Mouse (Mus musculus) neural tube, embryonic 11.5 days (tissue): ENCODE data around the gene Mutyh. TPM values are rescaled to one million over a fixed set of nuclear protein-coding genes. Genes with fewer than 3 reads are reported as not detected.
"Not testable (repeated sequence)": the region's sequence is repeated elsewhere in the genome, so short reads cannot be mapped to it uniquely, and the experiment has no call there.

Source experiments
- ATAC-seq: fragments of 200-750 bp; cut with Nextera tagmentation; 2 replicates; pipeline ENCODE4 v1.8.0; 2017; ENCODE audit warnings: moderate number of reproducible peaks, mild to moderate bottlenecking, moderate TSS enrichment, moderate library complexity; ENCODE audit not compliant: insufficient read depth, low FRiP score, low TSS enrichment
- DNase-seq: peaks from one replicate; pipeline ENCODE4 v3.0.0-alpha.2; 2015; ENCODE audit warnings: low spot score
- H3K27ac ChIP-seq: fragments of 300-500 bp; sonication (generic); 2 replicates; pipeline ENCODE4 v1.5.1; 2014; ENCODE audit warnings: low read depth, mild to moderate bottlenecking, low read length
- H3K27me3 ChIP-seq: fragments of 300-500 bp; sonication (generic); 2 replicates; pipeline ENCODE4 v1.6.1; 2014; ENCODE audit warnings: mild to moderate bottlenecking, low read length, mixed read lengths; ENCODE audit not compliant: control insufficient read depth, insufficient read depth
- H3K36me3 ChIP-seq: fragments of 300-500 bp; sonication (generic); 2 replicates; pipeline ENCODE4 v1.6.1; 2014; ENCODE audit warnings: mild to moderate bottlenecking, low read length, moderate library complexity, mixed read lengths; ENCODE audit not compliant: control insufficient read depth, insufficient read depth
- H3K4me1 ChIP-seq: fragments of 300-500 bp; sonication (generic); 2 replicates; pipeline ENCODE4 v1.6.1; 2014; ENCODE audit warnings: low read length, mixed read lengths; ENCODE audit not compliant: control insufficient read depth, insufficient read depth
- H3K4me2 ChIP-seq: fragments of 300-500 bp; sonication (generic); 2 replicates; pipeline ENCODE4 v1.6.1; 2014; ENCODE audit warnings: low read depth, mild to moderate bottlenecking, moderate library complexity
- H3K4me3 ChIP-seq: fragments of 300-500 bp; sonication (generic); 2 replicates; pipeline ENCODE4 v1.5.1; 2014; ENCODE audit warnings: low read depth, low read length
- H3K9ac ChIP-seq: fragments of 300-500 bp; sonication (generic); 2 replicates; pipeline ENCODE4 v1.6.1; 2014; ENCODE audit warnings: mild to moderate bottlenecking, low read length
- H3K9me3 ChIP-seq: fragments of 300-500 bp; sonication (generic); 2 replicates; pipeline ENCODE4 v1.6.1; 2016; ENCODE audit warnings: low read length; ENCODE audit not compliant: control insufficient read depth
- WGBS: fragments of 180-500 bp; shearing (Covaris S2); extraction: QIAGEN DNeasy Blood & Tissue Kit; methylation state at CpG from one replicate; pipeline ENCODE4 v1.1.7; 2014; 5-methylcytosine and 5-hydroxymethylcytosine counted together
- polyA plus RNA-seq: library from polyadenylated mRNA; unstranded; fragments of >200 nt; fragmentation: Nextera tagmentation; extraction: Ambion mirVana; gene quantifications from 2 replicates; pipeline ENCODE4 v1.2.1, GENCODE M21; 2014

Gene Mutyh
- polyA plus RNA-seq, 1 experiment from 2014 or later, result 17.4 TPM

- Histone ChIP-seq H3K9ac (peak overlapping the region; percentile 12; the same call in 1 of the 2 replicates), H3K36me3 (no peaks in the 10 kb centered on the region), H3K4me1 (peaks cover 8% of the 10 kb centered on the region; the same call in 1 of the 2 replicates), H3K27me3 (no peaks in the 10 kb centered on the region), H3K4me3 (no peak overlapping the region), H3K27ac (peak overlapping the region; percentile 75), H3K9me3 (no peaks in the 10 kb centered on the region), H3K4me2 (no peak overlapping the region)
- WGBS, result 11% methylated on average over 6 of the region's 6 CpGs
- DNase-seq (peak; percentile 74), ATAC-seq (peak; percentile 86)
Observed at GRCm38 (mm10) chr4:116830070-116830368, 22.5 kb downstream of the Mutyh start.

DNA sequence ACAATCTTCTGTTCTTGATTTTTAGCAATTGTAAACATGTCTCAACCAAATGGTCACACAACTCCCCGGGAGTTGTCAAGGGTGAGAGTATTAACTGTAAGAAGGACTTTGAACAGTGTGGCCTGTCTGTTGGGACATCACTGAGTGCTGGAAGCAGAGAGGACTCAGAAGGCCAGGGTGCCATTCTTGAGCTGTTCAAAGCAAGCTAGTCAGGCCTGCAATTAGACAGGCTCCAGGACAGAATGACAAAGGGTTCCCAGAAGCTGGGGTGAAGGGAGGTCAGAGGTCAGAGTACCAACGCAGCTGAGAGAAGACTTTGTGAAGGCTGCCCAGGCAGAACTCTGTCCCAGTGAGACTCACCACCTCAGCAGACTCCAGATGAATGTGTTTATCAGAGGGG lies 31.5 kb downstream of the Mutyh start:
- Histone ChIP-seq H3K4me1 (no peaks in the 10 kb centered on the region), H3K4me2 (no peak overlapping the region), H3K27ac (no peak overlapping the region), H3K4me3 (no peak overlapping the region), H3K27me3 (no peaks in the 10 kb centered on the region), H3K36me3 (no peaks in the 10 kb centered on the region), H3K9ac (no peak overlapping the region), H3K9me3 (no peaks in the 10 kb centered on the region)
- no peak for ATAC-seq
- no peak for DNase-seq
- 28% methylated on average over 2 of the region's 2 CpGs for WGBS

DNA sequence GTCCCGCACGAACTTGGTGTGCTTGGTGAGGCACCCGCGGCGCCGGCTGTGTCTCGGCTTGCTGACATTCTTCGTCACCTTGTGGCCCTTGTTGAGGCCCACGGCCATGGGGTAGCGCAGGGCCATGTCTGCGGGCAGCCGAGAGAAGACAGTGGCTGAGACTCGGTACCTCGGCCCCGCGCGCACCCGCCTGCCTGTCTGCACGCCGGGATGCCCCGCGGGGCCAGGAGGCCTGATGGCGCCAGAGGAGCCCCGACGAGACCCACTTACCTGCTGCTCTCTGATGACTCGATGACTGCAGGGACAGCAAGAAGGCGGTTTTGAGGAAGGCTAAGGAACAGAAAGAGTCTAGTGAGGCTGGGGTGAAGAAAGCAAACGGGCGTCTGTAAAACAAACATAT lies 32.6 kb downstream of the Mutyh start:
- not testable (repeated sequence) for DNase-seq, H3K4me1 ChIP-seq, H3K27ac ChIP-seq, H3K36me3 ChIP-seq, H3K9ac ChIP-seq, H3K9me3 ChIP-seq, H3K27me3 ChIP-seq, H3K4me3 ChIP-seq, H3K4me2 ChIP-seq, ATAC-seq
- WGBS, result 43% methylated on average over 20 of the region's 29 CpGs

DNA sequence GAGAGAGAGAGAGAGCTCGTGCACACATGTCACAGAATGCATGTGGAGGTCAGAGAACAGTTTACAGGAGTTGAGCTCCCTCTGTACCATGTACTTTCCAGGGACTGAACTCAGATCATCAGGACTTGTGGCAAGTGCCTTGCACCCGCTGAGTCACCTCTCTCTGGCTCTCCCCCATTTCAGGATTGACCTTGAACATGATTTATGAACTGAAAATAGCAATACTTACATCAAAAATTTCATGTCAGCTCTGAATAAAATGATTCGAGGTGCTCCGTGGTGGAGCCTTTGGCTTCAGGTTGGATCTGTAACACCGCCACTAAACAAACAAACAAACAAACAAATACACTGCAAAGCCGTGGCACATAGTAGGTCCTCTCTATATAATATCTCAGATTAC lies 33.3 kb downstream of the Mutyh start:
- DNase-seq (no peak), ATAC-seq (no peak)
- Histone ChIP-seq H3K27me3 (no peaks in the 10 kb centered on the region), H3K36me3 (no peaks in the 10 kb centered on the region), H3K27ac (no peak overlapping the region), H3K9me3 (no peaks in the 10 kb centered on the region), H3K9ac (no peak overlapping the region), H3K4me1 (no peaks in the 10 kb centered on the region), H3K4me3 (no peak overlapping the region), H3K4me2 (no peak overlapping the region)
- 85% methylated on average over 6 of the region's 6 CpGs for WGBS

- H3K4me2 ChIP-seq, result no peak overlapping the region
- no peaks in the 10 kb centered on the region for H3K27me3 ChIP-seq
- ATAC-seq (no peak), DNase-seq (no peak)
- 94% methylated on average over 3 of the region's 3 CpGs for WGBS
- H3K9me3 ChIP-seq, result no peaks in the 10 kb centered on the region
- no peak overlapping the region for H3K4me3 ChIP-seq
- no peak overlapping the region for H3K27ac ChIP-seq
- H3K9ac ChIP-seq, result no peak overlapping the region
- H3K4me1 ChIP-seq, result no peaks in the 10 kb centered on the region
- no peaks in the 10 kb centered on the region for H3K36me3 ChIP-seq
Observed at GRCm38 (mm10) chr4:116844324-116844723, 36.8 kb downstream of the Mutyh start.

- Histone ChIP-seq H3K36me3 (no peaks in the 10 kb centered on the region), H3K4me3 (no peak overlapping the region), H3K27ac (no peak overlapping the region), H3K27me3 (no peaks in the 10 kb centered on the region), H3K4me1 (0 out of 2 replicates have a peak, but pooled peaks cover 2% of the 10 kb centered on the region), H3K9me3 (no peaks in the 10 kb centered on the region), H3K9ac (no peak overlapping the region), H3K4me2 (no peak overlapping the region)
- 82% methylated on average over 3 of the region's 3 CpGs for WGBS
- ATAC-seq, result no peak
- DNase-seq, result no peak
Observed at GRCm38 (mm10) chr4:116849901-116850300, 42.4 kb downstream of the Mutyh start.

DNA sequence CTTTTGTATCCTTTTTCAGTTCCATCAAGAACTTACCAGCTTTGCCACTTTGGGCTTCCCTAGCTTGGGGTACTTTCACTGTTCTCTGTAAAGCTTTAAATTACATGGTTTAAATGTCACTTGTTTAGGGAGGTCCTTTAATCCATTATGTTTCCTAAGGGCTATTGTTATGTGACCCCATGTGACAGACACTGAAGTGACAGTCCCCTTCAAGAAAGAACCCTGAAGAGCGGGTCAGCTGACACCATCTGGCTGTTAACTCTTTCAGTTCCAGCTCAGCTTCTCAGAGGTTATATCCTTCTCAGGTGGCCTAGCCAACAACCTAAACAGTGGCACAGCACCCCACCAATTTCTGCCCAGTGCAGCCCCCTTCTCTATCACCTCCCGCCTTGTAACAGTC lies 46.8 kb downstream of the Mutyh start:
- Histone ChIP-seq H3K9ac (no peak overlapping the region), H3K27me3 (no peaks in the 10 kb centered on the region), H3K4me3 (no peak overlapping the region), H3K9me3 (no peaks in the 10 kb centered on the region), H3K27ac (no peak overlapping the region), H3K4me2 (no peak overlapping the region), H3K36me3 (no peaks in the 10 kb centered on the region), H3K4me1 (0 out of 2 replicates have a peak, but pooled peaks cover 2% of the 10 kb centered on the region)
- DNase-seq (no peak), ATAC-seq (no peak; the same call in 1 of the 2 replicates)
- 8% methylated on average over 2 of the region's 2 CpGs for WGBS

DNA sequence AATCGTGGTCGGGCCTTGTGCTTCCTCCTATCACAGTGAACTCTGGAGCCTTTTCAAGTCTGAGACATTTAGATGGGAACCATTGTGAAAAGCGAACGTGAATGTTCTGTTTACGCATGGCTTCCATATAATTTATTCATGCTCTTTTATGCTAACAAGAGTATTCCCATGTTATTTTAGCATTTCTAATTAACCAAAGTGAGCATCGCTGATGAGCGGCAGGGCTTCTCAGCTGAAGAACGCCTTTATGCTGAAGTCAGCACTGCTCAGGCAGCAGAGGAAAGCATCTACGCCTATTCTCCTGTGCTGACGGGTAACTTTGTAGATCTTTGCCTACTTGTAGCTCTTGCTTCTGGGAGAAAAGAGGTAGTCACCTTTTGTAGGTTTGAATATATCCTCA lies 49.7 kb downstream of the Mutyh start:
- Histone ChIP-seq H3K27me3 (no peaks in the 10 kb centered on the region), H3K4me3 (no peak overlapping the region), H3K4me2 (no peak overlapping the region), H3K4me1 (0 out of 2 replicates have a peak, but pooled peaks cover 2% of the 10 kb centered on the region), H3K9ac (no peak overlapping the region), H3K9me3 (no peaks in the 10 kb centered on the region), H3K36me3 (no peaks in the 10 kb centered on the region), H3K27ac (no peak overlapping the region)
- ATAC-seq (no peak), DNase-seq (no peak)
- WGBS, result 85% methylated on average over 10 of the region's 10 CpGs

- no peak overlapping the region for H3K9ac ChIP-seq
- H3K27ac ChIP-seq, result no peak overlapping the region
- DNase-seq (no peak), ATAC-seq (no peak)
- H3K36me3 ChIP-seq, result no peaks in the 10 kb centered on the region
- H3K4me2 ChIP-seq, result no peak overlapping the region
- 74% methylated on average over 5 of the region's 5 CpGs for WGBS
- no peaks in the 10 kb centered on the region for H3K27me3 ChIP-seq
- H3K9me3 ChIP-seq, result no peaks in the 10 kb centered on the region
- no peaks in the 10 kb centered on the region for H3K4me1 ChIP-seq
- H3K4me3 ChIP-seq, result no peak overlapping the region
Observed at GRCm38 (mm10) chr4:116859711-116860110, 52.2 kb downstream of the Mutyh start.
